Mouse (Mus musculus) intestine, postnatal 0 days (tissue): ENCODE measurements at regions not wholly inside any gene's neighbourhood (a gene's known extent, or its start where the extent isn't known, plus 50 kb on each side); places are given as distances from the start of the nearest gene placed in this dataset.

ENCODE experiments used
- ATAC-seq: fragments of 200-750 bp; cut with Nextera tagmentation; 2 replicates; pipeline ENCODE4 v1.8.0; 2017; ENCODE audit warnings: mild to moderate bottlenecking, moderate TSS enrichment, moderate library complexity
- H3K27ac ChIP-seq: fragments of 300-500 bp; sonication (generic); 2 replicates; pipeline ENCODE4 v1.5.1; 2014; ENCODE audit warnings: mild to moderate bottlenecking, low read depth, low read length, moderate library complexity
- H3K27me3 ChIP-seq: fragments of 300-500 bp; sonication (generic); replicated peaks from 2 replicates; pipeline ENCODE4 v1.6.1; 2014; ENCODE audit warnings: low read length, mixed read lengths; ENCODE audit not compliant: control insufficient read depth, insufficient read depth
- H3K36me3 ChIP-seq: fragments of 300-500 bp; sonication (generic); 2 replicates; pipeline ENCODE4 v1.6.1; 2014; ENCODE audit warnings: mild to moderate bottlenecking, moderate library complexity; ENCODE audit not compliant: control insufficient read depth, insufficient read depth
- H3K4me1 ChIP-seq: fragments of 300-500 bp; sonication (generic); replicated peaks from 2 replicates; pipeline ENCODE4 v1.6.1; 2014; ENCODE audit warnings: antibody characterized with exemption, low read length, mixed read lengths; ENCODE audit not compliant: control insufficient read depth, insufficient read depth
- H3K4me2 ChIP-seq: fragments of 300-500 bp; sonication (generic); replicated peaks from 2 replicates; pipeline ENCODE4 v1.6.1; 2014; ENCODE audit warnings: low read depth, mild to moderate bottlenecking, moderate library complexity
- H3K4me3 ChIP-seq: fragments of 300-500 bp; sonication (generic); 2 replicates; pipeline ENCODE4 v1.5.1; 2014; ENCODE audit warnings: low read depth, low read length
- H3K9ac ChIP-seq: fragments of 300-500 bp; sonication (generic); 2 replicates; pipeline ENCODE4 v1.6.1; 2014; ENCODE audit warnings: mild to moderate bottlenecking, low read depth, low read length
- H3K9me3 ChIP-seq: fragments of 300-500 bp; sonication (generic); 2 replicates; pipeline ENCODE4 v1.6.1; 2016; ENCODE audit warnings: mixed run types; ENCODE audit not compliant: control insufficient read depth
- CTCF ChIP-seq: sonication (generic); IDR thresholded peaks from 2 replicates; pipeline ENCODE4 v1.5.1; 2016; ENCODE audit warnings: low read depth, mild to moderate bottlenecking, control low read depth, antibody characterized with exemption, moderate library complexity
- WGBS: fragments of 180-500 bp; shearing (Covaris S2); extraction: QIAGEN DNeasy Blood & Tissue Kit; methylation state at CpG from one replicate; pipeline ENCODE4 v1.1.7; 2014; 5-methylcytosine and 5-hydroxymethylcytosine counted together

- Histone ChIP-seq H3K4me2 (no peak overlapping the region), H3K4me3 (no peak overlapping the region), H3K27ac (no peak overlapping the region), H3K4me1 (no peaks in the 10 kb centered on the region), H3K9me3 (no peaks in the 10 kb centered on the region), H3K27me3 (no peaks in the 10 kb centered on the region), H3K36me3 (no peaks in the 10 kb centered on the region), H3K9ac (no peak overlapping the region)
- ATAC-seq, result no peak
- 80% methylated on average over 6 of the region's 6 CpGs for WGBS
- TF ChIP-seq CTCF, result no peak
Observed at GRCm38 (mm10) chr1:157969635-157970111, 386.5 kb downstream of the Brinp2 start.

DNA sequence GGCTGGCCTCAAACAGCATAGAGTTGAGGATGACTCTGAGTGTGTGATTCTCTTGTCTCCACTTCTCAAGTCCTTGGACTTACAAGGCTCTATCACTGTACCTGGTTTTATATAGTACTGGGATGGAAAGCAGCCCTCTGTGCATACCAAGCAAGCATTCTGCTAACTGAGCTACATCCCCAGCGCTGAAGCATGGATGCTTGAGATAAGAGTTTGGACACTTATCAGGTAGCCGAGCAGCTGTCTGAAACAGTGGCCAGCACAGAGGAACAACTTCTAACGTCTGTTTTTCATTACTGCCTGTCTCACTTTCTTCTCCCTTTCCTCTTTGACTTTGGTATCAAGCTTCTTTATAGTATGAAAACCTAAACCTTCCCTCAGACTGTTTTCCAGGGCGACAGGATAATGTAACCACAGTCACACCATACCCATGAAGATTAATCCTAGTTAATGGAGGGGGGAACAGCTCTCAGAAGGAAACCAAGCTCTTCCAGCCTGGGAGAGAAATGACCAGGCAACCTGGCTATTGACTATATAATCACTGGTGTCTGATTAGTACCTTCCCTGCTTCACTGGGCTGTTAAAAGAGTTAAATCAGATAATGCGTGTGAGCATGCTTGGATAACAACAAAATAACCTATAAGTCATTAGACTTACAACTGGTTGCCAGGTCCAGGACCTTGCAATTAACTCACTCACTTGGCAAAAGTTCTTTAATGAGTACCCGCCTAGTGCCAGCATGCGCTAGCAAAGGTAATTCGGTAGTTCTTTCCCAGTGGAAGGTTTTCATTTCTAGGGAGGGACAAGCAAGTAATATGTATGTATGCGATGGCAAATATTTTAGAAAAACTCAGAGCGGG lies 382.5 kb downstream of the Brinp2 start:
- H3K4me2 ChIP-seq, result no peak overlapping the region
- no peaks in the 10 kb centered on the region for H3K27me3 ChIP-seq
- no peak for TF ChIP-seq CTCF
- H3K27ac ChIP-seq, result no peak overlapping the region
- no peaks in the 10 kb centered on the region for H3K36me3 ChIP-seq
- no peak for ATAC-seq
- no peaks in the 10 kb centered on the region for H3K4me1 ChIP-seq
- no peaks in the 10 kb centered on the region for H3K9me3 ChIP-seq
- no peak overlapping the region for H3K4me3 ChIP-seq
- WGBS, result 74% methylated on average over 10 of the region's 10 CpGs
- no peak overlapping the region for H3K9ac ChIP-seq

- no peak for ATAC-seq
- TF ChIP-seq CTCF, result no peak
- H3K4me1 ChIP-seq, result no peaks in the 10 kb centered on the region
- H3K4me3 ChIP-seq, result no peak overlapping the region
- no peak overlapping the region for H3K4me2 ChIP-seq
- no peaks in the 10 kb centered on the region for H3K9me3 ChIP-seq
- H3K9ac ChIP-seq, result no peak overlapping the region
- no peaks in the 10 kb centered on the region for H3K27me3 ChIP-seq
- H3K36me3 ChIP-seq, result no peaks in the 10 kb centered on the region
- WGBS, result 78% methylated on average over 4 of the region's 4 CpGs
- H3K27ac ChIP-seq, result no peak overlapping the region
Observed at GRCm38 (mm10) chr1:157974656-157975055, 381.5 kb downstream of the Brinp2 start.

- Histone ChIP-seq H3K27ac (no peak overlapping the region), H3K4me1 (no peaks in the 10 kb centered on the region), H3K36me3 (no peaks in the 10 kb centered on the region), H3K4me3 (no peak overlapping the region), H3K9me3 (no peaks in the 10 kb centered on the region), H3K9ac (no peak overlapping the region), H3K4me2 (no peak overlapping the region), H3K27me3 (no peaks in the 10 kb centered on the region)
- 18% methylated on average over 7 of the region's 7 CpGs for WGBS
- no peak for TF ChIP-seq CTCF
- ATAC-seq, result no peak
Observed at GRCm38 (mm10) chr1:158019161-158019560, 337.0 kb downstream of the Brinp2 start.

DNA sequence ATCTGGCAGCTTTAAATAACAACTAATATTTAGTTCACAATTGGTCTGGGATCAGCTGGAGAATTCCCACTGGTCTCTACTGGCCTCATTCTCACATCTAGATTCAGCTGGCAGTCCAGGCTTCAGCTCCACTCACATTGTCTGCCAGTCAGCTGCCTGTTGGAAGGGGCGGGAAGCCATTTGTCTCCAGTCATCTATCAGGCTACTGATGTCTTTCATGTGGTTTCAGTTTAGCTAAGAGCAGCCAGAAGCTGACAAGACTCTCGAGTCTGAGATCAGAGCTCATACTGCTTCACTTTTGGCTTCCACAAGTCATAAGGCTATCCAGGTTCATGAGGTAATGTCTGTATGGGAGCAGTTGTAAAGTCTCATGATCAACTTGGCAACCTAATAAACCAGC lies 316.4 kb downstream of the Brinp2 start:
- Histone ChIP-seq H3K27ac (no peak overlapping the region), H3K9me3 (no peaks in the 10 kb centered on the region), H3K9ac (no peak overlapping the region), H3K4me2 (no peak overlapping the region), H3K4me1 (no peaks in the 10 kb centered on the region), H3K27me3 (no peaks in the 10 kb centered on the region), H3K36me3 (no peaks in the 10 kb centered on the region), H3K4me3 (no peak overlapping the region)
- no peak for ATAC-seq
- WGBS, result 32% methylated on average over 2 of the region's 2 CpGs
- no peak for TF ChIP-seq CTCF

DNA sequence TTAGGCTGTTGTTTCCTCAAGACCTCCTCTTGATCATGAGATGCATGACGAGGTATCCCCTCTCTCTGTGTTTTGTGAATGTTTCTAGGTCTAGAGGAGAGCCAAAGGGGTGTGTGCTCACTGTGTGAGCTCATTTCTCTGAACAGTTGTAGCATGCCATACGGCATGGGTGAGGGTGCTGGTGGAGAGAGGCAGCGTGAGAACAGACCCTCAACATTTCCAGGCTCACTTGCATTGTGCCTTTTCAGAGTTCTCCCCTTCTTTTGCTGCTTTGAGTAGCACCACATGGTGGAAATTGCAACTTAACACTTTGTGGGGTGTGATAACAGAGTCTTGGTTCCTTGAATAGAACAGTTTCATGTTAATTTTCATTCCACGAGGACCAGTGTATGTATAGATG lies 315.8 kb downstream of the Brinp2 start:
- Histone ChIP-seq H3K36me3 (no peaks in the 10 kb centered on the region), H3K4me3 (no peak overlapping the region), H3K27ac (no peak overlapping the region), H3K9me3 (no peaks in the 10 kb centered on the region), H3K27me3 (no peaks in the 10 kb centered on the region), H3K4me1 (no peaks in the 10 kb centered on the region), H3K4me2 (no peak overlapping the region), H3K9ac (no peak overlapping the region)
- TF ChIP-seq CTCF, result no peak
- 70% methylated on average over 4 of the region's 4 CpGs for WGBS
- ATAC-seq, result no peak
